Mouse (Mus musculus) urinary bladder, postnatal 14 days (tissue): ENCODE measurements around the gene Gdf1.

Experiments
- DNase-seq: peaks from one replicate; pipeline ENCODE4 v3.0.0; 2021; ENCODE audit warnings: low spot score

The Gdf1 gene

DNA sequence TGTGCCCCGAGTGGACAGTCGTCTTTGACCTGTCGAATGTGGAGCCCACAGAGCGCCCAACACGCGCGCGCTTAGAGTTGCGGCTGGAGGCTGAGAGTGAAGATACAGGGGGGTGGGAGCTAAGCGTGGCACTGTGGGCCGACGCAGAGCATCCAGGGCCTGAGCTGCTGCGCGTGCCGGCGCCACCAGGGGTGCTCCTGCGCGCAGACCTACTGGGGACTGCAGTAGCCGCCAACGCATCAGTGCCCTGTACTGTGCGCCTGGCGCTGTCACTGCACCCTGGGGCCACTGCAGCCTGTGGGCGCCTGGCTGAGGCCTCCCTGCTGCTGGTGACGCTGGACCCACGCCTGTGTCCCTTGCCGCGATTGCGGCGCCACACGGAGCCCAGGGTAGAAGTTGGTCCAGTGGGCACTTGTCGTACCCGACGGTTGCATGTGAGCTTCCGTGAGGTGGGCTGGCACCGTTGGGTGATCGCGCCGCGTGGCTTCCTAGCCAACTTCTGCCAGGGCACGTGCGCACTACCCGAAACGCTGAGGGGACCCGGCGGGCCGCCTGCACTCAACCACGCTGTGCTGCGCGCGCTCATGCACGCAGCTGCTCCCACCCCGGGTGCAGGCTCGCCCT is 1.2 kb downstream of the Gdf1 start:
- DNase-seq, result no peak

DNA sequence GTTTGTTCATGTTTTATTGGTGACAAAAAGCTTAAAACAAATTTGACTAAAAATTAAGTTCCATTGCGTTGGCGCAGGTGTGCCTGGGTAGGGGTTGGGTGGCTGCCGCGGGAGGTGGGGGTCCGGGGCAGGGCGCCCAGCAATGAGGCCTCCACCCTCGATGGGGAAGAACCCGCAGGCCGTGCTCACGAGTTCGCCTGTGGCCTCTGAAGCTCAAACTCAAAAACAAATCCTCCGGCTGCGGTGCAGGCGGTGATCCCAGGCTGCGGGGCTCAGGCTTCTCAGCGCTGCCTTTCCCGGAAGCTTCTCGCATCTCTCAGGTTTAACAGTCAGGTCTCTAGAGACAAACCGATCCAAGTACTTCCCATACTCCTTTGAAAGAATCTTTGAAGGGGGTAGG is 1.9 kb downstream of the Gdf1 start:
- DNase-seq, result no peak

DNA sequence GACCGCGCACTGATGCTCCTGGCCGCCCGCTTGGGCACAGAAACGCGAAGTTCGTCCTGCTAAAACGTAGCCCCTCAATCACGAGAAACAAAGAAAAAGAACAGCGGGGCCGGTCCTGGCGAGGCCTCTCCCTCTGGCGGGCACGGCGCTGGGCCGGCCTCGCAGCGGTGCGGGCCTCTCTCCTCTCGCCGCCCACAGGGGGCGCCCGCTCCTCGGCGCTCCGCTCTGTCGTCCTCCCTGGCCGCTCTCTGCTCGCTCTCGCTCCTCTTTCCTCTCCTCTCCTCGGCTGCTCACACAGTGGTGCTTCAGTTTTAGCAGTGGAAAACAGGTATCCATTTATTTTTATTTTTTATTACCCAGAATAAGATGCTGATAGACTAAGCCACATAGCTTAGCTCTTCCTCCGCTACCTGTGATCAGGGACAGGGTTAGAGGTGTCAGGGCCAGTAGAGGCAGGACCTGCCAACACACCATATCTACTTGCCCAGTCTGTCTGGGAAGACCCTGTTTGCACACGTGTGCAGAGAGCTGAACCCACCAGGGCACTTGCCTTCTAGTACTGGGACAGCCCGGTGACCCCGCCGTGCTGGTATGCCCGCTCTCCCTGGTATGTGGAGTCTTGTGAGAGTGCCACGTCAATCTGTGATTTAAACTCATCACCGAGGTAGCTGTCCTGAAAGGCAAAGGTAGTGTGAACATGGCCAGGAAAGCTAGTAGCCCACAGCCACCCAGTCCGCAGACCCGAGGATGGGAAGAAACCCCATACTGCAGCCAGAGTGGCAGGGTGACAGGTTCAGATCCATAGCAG is 2.7 kb downstream of the Gdf1 start:
- peak; percentile 73 for DNase-seq

DNA sequence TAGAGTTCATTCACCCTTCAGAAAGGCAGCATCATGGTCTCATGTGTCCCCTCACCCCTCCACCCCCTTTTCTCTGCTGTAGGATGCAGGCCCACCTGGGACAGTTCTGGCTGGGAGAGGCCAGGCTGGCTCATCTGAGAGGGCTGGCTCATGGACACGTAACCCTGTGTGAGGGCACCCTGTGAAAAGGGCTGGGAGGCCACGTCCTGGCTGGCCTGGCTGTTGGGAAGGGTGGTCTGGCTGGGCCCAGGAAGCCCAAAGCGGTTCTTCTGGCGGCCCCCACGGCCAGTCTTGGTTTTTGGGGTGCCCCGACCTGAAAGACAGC is 3.2 kb downstream of the Gdf1 start:
- no peak for DNase-seq

DNA sequence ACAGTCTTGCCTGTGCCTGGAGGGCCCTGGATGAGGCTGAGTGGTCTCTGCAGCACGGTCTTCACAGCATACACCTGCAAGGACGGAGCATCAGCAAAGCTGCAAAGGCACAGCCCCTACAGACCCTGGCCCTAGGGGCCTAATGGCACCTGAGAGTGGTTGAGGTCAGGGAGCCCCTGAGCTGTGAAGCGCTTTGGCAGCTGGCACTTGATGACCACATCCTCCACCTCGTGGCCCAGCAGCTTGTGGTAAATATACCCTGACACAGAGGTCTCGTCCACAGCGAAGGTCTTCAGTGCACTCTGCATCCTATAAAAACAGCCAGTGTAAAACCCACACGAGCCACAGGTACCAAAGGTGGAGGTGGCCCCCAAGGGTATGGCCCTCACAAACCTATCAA is 9.3 kb downstream of the Gdf1 start:
- DNase-seq, result no peak

DNA sequence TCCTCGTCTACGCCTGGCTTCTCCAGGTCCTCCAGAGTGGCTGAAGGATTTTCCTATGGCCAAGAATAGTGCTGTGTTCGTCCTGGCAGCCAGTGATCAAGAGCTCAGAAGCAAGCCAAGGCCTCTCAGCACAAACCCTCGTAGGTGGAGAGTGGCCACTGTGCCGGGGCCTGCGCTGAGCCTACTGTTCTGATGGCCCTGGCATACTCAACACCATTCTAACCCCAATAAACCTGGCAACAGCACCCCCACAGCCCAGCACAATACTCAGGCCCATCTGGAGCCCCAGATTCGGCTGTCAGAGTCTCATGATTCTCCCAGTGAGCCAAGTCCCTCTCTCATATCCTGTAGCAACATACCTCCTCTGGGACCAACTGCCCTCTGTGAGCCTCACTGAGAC is 11.0 kb downstream of the Gdf1 start:
- no peak for DNase-seq

DNA sequence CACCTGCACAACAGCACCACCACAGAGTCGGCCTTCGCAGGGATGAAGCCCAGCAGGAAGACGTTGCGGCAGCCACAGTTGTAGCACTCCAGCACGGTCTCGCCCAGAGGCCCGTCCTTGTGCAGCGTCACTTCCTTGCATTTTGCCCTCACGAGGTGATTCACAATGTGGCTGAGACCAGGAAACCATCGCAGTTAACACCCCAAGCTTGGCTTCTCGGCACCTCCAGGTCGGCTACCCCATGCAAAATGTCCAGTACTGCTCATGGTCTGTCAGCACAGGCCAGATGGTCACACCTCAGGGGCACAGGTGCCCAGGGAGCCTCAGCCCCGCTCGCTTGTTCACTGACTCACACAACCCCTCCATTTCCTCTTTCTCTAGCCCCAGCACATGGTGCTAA is 12.4 kb downstream of the Gdf1 start:
- no peak for DNase-seq

DNA sequence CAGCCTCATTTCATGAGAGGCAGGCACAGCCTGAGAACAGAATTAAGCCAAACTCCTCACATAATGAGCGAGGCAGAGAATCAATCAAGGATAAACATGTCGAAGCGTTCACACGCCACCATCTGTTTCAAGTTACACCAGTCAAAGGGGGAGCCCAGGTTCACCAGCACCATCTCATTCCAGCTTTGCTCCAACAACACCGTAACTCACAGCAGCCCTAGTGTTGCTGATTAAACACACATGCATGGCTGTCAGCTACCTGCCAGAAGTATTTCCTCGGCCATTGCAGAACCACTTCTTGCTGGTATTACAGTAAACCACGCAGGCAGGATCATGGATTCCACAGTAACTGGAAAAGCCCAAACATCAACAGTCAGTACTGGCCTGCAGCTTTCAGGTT is 13.5 kb downstream of the Gdf1 start:
- DNase-seq, result no peak

DNA sequence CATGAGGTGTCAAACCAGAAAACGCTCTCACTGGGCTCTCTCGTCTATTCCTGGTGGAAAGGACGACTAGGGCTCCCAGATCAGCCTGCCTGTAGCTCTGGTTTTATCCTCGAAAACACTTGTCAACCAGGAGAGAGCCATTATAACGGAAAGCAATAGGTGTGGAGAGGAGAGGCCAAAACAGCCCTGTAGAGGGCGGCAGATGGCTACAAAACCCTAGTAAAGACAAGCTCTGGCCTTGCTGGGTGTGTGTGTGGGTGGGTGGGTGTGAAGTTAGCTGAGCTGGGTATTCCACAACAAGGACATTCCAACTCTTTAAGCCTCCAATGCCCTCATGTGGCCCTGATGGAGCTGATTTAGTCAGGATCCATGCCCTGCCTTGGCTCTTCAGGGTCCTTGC is 14.1 kb downstream of the Gdf1 start:
- DNase-seq, result no peak

DNA sequence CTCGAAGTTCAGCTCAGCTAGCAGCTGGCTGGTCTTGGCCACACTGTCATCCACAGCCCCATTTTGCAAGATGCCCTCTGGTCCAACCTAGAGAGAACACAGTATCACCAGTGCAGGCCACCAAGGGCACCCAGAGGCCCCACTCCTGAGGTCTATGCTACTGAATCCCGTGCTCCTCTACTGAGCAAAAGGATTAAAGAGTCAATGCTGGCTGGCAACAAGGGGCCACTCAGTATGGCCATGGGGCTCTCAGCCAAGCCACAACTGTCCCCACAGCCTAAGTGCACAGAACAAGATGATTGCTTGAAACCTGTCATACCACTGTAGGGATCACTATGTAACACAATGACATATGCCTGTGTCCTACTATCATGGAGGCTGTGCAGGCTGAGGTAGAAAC is 14.7 kb downstream of the Gdf1 start:
- DNase-seq, result no peak

DNA sequence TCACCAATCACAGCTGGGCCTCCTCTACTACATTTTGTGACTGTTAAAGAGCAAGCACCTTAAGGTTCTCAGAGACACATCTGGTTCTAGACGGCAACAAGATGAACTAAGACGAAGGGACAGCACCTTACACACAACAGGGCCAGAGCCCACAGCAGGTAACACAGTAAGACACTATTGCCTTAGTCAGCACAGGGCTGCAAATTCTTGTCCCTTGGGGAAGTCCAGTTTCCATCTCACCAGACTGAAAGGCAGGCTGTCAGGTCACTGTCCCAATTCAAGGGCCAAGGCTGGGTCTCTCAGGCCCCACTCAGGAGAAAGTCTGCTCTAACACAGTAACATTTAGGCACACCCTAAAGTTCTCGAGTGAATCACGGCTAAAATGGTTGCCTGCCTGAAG is 17.8 kb downstream of the Gdf1 start:
- no peak for DNase-seq

DNA sequence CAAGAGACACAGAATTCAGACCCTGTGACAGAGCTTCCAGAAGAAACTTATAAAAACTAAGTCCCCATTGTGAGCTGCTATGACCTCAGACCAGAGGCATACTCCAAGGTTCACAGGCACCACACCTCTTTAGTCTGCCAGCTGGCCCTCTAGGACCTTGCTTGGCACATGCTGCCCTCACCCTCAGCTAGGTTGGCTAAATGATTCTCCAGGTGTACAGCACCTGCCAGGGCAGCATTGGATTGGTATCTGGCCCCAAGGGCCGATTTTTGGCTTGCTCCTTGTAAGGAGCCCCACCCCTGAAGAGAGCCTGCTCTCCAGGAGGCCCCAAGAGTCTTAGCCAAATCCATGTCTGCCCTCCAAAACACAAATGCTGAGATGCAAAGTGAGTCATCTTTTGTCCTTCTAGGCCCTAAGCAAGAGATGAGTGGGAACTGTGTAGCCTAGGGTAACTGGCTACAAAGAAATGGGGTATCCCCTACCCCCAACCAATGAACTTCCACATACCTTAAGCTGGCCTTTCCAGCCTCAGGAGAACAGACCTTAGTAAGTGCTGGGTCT is 18.3 kb downstream of the Gdf1 start:
- no peak for DNase-seq

DNA sequence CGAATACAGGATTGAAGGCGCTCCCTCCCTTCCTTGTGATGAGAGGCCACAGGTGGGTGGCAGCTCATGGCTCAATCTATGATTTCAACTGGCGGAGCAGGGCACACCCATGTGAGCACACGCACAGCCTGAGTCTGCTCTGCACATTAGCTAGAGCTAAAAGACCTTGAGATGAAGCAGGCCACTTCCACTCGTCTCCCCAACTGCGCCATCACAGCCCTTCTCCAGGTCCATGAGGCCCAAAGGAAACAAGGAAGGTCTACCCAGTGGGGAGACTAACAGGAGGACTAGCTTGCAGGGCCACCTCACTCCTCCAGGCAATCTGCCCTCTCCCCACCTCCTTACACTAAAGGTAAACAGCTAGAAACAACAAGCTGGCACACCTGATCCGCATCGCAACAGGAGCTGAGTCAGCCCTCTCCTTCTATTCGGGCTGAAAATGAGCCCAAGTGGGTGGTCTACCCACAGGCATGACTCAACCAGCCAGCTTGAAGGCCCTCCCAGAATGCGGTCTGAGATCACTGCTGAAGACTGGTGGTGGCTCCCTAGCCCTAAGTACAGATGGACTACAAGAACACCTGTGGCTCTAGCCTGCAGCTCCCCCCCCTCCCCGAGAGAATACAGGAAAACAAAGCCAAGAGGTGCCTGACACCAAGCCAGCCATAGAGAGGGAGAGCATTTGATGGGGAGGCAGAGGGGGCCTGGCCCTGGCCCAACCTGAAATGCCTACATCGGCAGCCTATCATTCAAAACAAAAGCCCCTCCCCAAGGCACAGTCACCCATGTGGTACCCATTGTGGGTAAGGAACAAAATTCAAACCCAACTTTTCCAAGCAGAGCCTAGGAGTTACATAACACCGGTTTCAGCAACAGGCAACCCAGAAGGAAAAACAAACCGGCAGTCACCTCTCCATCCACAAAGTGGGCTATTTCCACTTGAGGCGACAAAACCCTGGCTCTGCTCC is 21.7 kb downstream of the Gdf1 start:
- DNase-seq, result peak; percentile 52

DNA sequence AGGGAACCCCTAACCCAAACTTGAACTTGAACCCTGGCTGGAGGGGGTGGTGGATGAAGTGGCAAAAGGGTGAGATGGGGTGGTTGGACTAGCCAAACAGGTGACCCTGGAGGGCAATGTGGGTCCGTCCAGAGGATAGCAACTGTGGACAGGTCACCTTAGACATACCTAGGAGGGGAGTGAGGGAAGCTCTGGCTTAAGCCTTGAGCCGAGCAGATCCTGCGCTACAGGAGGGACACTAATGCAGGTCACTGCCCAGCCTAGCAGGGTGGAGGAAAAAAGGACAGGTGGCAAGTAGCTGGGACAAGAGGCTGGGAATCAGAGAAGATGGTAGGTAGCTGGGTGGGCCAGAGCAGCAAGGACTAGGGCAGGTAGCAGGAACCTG is 22.4 kb downstream of the Gdf1 start:
- no peak for DNase-seq

DNA sequence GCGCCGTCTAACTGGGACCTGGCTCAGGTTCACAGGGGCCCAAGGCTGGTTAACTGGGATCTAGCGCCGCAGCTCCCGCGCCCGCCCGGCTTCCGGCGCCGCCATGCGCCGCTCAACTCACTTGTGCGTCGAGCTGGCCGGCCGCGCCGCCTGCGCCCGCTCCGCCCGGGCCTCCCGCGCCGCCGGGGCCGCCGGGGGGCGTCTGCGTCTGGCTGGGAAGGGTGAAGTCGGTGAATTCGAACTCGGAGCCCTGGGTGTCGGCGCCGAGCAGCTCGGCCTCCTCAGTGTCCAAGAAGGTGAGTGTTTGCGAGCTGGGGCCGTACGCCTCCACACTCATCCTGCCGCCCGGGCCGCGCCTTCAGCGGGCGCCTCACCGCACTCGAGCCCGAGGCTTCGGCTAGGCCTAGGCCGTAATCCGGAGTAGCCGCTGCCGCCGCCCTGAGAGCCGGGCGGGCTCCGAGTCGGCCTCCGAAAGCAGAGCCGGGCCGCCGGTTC is 23.1 kb downstream of the Gdf1 start:
- peak; percentile 46 for DNase-seq

DNA sequence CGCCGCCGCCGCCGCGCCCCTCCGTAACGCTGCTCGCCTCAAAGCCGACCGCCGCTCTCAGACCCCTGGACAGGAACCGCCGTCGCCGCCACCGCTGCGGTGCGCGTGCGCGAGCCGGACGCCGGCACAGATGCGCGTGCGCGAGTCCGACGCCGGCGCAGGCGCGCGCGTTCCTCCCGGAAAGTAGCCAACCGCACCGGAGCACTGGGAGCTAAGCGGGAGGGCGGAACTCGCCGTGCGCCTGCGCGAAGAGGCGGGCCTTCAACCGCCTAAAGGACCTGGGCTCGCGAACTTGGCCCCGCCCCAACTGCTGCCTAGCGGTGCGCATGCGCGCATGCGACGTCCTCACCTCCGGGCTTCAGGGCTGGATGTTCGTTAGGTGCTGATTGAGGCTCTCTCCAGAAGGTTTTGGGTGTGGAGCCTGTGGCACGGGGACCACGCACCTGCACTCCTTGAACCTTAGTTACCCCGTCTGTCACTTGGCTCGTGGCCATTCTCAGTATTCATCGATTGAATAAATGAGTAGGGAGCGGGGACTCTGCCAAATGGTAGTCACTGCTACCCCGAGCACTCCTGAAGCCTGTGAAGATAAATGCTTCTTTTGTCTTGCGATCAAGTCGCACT is 23.7 kb downstream of the Gdf1 start, which contains the start of gene Upf1:
Gene Upf1, minus strand, starts transcription at position 85 of the 624 bp plus-strand sequence.
- peak; percentile 99 for DNase-seq

DNA sequence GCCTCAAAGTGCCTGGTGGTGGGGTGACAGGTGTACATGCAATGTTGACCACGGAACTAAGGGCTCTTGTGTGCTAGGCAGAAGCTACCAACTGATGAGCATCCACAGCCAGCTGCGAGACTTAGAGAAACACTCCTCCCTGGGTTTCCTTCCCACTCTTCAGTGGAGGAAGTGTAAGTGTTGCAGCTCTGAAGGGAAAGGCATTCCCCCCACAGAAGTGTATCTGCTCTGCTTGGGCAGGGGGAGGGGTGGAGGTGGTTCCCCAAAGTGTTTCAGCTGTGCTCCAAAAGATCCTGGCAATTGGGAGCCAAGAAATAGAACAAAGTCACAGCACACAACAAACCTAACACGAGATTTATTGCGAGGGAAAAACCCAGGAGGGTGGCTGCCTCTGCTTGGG is 24.4 kb downstream of the Gdf1 start:
- DNase-seq, result no peak

DNA sequence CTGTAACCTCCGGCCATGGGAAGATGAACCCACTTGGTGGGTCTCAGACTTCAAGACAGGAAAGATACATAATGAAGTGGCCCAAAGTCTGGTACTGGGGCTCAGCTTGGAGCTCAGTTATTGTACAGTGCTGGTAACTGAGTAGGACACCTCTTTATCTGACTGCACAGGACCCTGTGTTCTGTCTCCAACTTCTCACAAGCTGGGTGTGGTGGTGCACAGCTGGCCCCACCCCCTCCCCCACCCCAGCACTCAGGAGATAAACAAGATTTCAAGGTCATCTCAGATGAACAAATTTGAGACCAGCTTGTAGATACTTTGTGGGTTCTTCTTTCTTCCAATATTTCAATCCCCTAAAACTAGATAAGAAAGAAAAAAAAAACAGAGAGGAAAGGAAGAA is 26.5 kb downstream of the Gdf1 start:
- DNase-seq, result no peak

DNA sequence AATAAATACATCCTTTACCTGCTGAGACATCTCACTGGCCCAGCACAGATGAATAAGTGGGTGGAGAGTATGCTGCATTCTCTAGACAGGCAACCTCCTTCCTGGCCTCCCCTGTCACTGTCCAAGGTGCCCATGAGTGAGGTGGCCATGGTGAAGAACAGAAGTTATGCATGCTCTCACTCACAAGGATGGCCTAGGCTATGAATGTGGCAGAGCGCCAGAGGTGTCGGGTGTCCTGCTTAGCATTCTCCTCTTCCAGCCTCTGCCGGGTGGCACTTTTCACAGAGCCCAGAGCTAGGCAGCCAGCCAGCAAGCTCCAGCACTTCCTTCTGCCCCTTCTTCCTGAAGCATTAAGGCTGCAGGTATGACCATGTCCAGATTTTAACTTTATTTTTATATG is 29.8 kb downstream of the Gdf1 start:
- peak; percentile 48 for DNase-seq

DNA sequence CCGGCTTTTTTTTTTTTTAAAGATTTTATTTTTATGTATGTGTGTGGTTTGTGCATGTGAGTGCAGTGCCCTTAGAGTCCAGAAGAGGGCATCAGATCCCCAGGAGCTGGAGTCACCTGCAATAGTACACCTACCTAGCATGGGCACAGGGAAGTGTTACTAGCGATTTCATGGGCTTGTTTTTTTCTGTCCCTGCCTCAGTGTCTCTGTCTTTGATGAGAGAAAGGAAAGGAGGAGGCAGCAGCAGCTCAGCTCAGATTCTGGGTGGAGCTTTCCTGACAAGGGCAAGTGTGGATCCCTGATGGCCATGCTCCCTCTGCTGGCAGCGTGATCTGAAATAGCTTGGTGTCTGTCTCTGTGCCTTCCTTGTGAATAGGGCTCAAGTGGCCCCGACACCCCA is 31.2 kb downstream of the Gdf1 start:
- DNase-seq, result no peak

DNA sequence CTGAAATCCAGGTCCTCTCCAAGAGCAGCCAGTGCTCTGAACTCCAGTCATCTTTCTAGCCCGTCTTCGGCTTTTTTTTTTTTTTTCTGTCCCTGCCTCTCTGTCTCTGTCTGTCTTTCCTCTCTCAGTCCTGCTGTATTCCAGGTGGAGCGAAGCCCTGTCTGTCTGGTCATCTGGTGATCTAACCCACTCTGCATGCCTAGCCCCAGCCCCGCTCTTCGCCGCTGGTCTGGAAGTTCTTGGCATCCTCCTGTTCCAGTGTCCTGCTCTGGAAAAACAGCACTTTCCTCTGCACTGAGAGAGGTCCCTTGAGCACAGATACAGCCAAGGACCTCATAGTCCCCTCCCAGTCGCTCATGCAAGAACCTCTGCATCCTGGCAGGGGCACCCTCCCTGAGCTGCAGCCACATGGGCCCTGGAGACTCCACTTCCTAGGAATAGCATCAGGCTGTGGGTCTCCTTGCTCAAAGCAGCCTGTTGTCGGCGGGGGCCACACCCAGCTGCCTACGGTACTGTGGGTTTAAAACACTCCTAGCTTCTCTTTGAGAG is 31.9 kb downstream of the Gdf1 start:
- no peak for DNase-seq

DNA sequence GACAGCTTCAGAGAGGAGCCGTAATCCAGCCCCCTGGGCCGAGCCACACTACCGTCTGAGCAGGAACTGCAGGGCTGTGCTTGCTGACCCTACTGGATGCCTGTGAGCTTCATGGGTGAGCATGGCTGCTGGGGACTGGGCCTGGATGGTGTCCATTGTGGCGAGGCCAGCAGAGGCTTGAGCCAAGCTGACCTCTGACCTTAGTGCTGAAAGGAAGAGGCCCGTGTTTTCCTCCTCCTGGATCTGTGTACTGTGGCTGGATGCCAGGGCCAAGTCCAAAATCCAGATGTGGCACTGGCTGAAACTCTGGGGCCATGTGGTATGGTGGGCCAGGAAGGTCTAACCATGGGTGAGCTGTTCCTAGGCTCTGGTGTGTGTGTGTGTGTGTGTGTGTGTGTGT is 34.4 kb downstream of the Gdf1 start:
- no peak for DNase-seq
